Mouse (Mus musculus): ENCODE data around the gene Olfr1427.

DNA sequence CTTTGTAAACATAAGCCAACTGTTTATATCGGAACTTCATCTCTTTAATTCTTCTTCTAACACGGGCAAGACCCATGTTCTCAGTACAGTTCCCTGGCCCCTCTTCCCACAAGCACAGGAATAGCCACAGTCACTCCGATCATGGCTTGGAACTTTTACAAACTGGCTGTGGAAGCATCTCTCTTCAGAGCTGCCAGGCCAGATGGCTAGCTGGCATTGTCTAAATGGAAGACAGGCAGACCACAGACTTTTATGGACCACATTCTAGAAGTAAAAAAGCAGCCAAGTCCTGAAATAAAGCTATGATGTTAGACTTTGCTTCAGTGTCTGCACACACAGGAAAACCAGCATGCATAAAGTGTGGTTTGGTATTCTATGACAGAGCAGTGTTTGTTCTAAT lies 42.3 kb upstream of the Olfr1427 start:
- TF ChIP-seq CTCF (IDR thresholded peaks at IDR 0.05; ENCODE audit: control insufficient read depth, insufficient read depth, insufficient read length) = no peak
- TF ChIP-seq MYOD1 (IDR thresholded peaks at IDR 0.05; ENCODE audit: control insufficient read depth, insufficient read length, low read depth) = no peak
- no peak for TF ChIP-seq MAX (IDR thresholded peaks at IDR 0.05)
- TF ChIP-seq MYOG (IDR thresholded peaks at IDR 0.05; ENCODE audit: control insufficient read depth, extremely low read depth, insufficient read length) = no peak
- no peak for TF ChIP-seq USF1 (IDR thresholded peaks at IDR 0.05; ENCODE audit: low read depth)
